Mouse (Mus musculus) layer of hippocampus, adult 18-20 months (tissue): ENCODE measurements at regions not wholly inside any gene's neighbourhood (a gene's known extent, or its start where the extent isn't known, plus 50 kb on each side); places are given as distances from the start of the nearest gene placed in this dataset.
A peak's percentile ranks its signal among the peaks of the same experiment; 100 is the strongest.

ENCODE experiments used
- DNase-seq, 2 experiments: peaks; one replicate each; pipeline ENCODE4 v3.0.0; 2022; ENCODE audit warnings: low spot score in 2 of 2

- no peak for DNase-seq
Observed at GRCm38 (mm10) chr14:36624134-36624533, 344.4 kb downstream of the Ccser2 start.

DNA sequence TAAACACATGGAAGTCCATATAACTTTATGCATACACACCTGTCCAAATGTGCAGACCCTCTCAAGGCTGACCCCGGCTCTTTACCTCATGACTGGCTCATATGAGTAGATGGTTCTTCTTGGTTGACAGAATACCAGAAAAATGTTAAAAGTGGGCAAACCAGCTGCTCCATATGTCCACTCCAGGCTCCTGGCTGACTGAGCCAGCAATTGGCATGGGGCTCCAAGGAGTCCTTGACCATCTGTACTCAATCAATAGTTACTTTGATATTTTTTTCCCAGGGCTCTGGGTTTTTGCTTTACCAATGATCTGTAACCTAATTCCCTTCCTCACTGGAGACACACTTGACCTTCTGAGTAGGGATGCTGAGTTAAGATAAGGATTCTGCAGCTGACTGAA lies 345.5 kb downstream of the Ccser2 start:
- DNase-seq, result no peak

GRCm38 (mm10) chr14:36618459-36619085 lies 350.0 kb downstream of the Ccser2 start:
- DNase-seq, result no peak

- DNase-seq, result no peak
Observed at GRCm38 (mm10) chr14:36617987-36618386, 350.6 kb downstream of the Ccser2 start.

DNA sequence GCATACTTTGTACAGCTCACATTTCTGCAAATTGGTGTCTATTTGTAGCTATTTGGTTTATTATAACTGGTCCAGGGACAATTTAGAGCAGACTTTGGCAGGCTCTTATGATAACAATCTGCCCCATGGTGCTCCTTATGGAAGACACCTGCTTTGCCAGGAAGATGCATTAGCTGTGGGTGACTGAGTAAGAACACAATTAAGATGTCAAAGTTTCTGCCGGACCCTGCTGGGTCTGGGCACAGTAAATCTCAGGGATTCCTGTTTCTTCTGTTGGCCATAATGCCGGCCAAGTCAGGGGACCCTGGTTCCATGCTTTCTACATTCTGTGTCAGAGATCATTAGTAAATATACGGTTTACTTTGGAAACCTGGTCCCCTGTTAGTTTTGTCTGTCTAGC lies 353.7 kb downstream of the Ccser2 start:
- no peak for DNase-seq

DNA sequence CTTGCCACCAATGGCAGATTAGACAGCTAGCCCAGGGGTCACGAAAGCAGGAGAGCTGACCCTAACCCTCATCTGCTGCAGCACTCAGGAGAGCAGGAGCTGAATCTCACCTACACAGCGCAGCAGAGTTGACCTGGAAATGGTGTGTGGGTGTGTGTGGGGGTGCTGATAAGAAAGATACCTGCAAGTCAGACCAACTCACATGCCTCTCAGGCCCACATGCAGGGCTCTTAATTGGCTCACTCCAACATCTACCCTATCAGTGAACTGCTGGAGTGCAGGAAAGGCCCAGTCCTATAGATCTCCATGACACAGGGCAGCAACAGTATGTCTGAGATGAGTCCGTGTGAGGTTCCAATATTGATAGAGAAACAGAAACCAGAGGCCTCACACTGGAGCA lies 355.7 kb downstream of the Ccser2 start:
- DNase-seq, result no peak

GRCm38 (mm10) chr14:36584065-36584635 lies 384.4 kb downstream of the Ccser2 start:
- DNase-seq, result peak in 1 of 2 experiments; percentile 41

DNA sequence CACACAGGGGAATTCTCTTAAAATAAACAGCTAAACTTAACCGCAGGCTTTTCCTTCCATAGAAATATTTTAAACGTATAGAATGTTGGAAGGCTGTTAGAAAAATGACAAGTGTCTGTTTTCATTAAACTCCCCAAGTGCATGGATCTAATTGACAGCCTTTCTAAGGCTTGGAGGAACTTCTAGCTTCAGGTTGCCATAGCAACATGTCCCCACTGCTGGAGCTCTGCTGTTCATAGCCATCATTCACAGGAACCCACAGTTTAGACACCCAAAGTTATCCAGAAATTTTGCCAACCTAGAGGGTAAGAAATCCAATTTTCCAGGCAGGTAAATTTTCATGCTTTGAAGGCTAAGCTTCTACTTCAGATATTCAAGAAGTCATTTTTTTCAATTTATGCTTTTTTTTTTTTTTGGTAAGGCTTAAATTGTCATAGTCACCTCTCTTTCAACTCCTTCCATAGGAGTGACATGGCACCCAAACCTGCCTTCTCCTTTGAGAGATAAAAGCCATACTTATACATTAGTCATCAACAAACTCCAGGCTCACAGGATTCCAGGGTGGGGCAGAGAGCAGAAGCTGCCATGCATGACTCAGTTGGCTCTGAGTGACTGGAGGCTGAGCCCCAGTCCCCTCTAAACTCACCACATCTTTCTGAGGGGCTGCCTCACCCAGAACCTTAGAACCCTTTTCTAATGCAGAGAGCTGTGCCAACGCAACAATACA lies 385.1 kb downstream of the Ccser2 start:
- peak; percentile 20 to 66 for DNase-seq

DNA sequence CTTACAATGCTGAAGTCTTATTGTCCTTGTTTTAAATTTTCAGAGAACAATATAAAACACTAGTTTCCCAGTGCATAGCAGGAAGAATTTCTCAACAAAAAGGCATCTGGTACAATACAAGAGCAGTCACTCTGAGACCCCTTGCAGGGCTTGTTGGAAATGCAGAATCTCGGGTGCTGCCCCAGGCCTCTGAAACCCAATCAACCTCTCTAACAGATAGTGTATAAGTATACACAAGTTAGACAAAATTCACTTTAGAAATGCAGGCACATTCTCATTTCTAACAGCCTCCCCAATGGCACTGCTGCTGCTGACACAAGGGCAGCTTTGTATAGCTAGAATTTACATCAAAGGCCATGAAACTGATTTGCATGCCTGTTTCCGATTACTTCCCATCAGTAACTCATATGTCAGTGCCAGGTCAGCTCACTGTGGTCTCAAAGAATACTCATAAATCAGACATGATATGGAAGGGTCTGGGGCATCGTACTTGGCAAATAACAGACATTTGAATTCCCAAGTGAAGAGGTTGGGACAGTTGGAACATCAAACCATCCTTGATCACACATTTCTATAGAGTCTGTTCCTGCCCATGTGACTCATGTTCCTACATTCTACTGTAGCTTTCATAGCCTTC lies 405.2 kb downstream of the Ccser2 start:
- DNase-seq, result no peak

- DNase-seq, result no peak
Observed at GRCm38 (mm10) chr14:36537402-36537801, 431.2 kb downstream of the Ccser2 start.

GRCm38 (mm10) chr14:36527310-36527709 lies 432.6 kb downstream of the 4930474N05Rik start:
- DNase-seq, result no peak

DNA sequence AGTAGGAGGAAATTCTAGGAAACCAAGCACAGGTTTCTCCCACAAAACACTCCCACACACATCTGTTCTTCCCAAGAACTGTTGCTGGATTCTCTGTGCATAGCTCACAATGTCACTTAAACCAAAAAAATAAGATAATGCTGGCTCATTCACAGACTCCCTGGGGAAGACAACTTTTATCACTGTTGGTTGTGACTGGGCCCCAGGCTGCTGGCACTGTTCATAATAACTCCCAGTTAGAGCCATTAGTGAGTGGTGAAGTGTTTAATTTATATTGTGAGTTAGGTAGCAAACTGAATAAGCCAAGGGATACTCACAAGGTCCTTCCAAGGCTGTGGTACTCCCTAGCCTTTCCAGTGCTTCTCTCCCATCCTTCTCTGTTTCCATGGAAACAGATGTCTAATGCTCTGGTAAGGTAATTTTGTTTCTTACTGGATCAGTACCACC lies 430.9 kb downstream of the 4930474N05Rik start:
- peak; percentile 37 to 74 for DNase-seq

- no peak for DNase-seq
Observed at GRCm38 (mm10) chr14:36502076-36502994, 407.6 kb downstream of the 4930474N05Rik start.

DNA sequence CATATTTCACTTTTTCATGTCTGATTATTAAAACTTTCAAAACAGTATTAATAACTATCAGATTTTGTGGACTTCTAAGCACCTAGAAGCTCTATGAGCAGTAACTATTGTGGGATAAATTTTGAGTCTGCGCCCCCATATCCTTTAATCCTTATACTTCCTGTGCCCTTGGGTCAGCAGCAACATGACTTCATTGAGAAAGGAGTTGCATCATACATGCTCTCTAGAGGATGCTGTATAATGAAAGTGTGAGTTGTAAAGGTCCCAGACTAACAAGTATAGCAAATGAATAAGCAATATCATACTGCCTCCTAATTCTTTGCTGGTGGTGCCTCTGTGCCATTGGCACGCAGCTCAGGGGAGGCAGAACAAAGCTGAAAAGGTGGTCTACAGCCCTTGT lies 404.6 kb downstream of the 4930474N05Rik start:
- DNase-seq, result no peak

DNA sequence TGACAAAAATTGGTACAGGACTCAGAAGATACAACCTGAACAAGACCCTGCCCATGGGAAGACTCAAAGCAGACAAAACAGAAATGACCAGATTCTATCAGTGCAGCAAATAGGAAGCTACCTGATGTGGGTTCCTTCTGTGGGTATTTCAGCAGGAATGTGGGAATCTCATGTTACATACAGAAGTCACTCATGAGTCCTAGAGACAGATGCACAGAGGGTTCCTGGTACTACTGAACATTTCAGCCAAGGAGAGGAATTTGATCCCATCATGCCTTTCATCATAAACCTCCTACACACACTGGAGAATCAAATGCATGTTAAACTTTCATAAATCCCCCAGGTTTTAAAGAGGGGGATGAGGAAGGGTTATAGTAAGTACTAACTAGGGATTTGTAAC lies 390.8 kb downstream of the 4930474N05Rik start:
- DNase-seq, result no peak

DNA sequence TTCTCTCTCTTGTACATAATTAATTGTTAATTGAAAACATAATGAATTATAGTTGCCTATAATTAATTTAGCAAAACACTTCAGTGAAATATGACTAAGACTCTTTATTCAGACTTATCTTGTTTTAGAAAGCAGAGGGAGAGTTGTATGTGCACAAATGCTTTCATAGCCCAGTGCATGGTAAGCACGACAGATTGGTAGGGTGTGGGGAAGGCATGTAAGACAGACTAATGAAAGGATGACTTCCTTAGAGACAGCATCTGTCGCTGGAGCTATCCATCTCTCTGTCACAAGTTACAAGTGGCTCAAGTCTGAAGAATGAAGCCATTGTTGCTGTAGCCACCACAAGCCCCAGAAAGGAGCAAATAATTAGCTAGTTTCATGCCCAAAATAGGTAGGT lies 376.9 kb downstream of the 4930474N05Rik start:
- peak; percentile 3 to 53 for DNase-seq

DNA sequence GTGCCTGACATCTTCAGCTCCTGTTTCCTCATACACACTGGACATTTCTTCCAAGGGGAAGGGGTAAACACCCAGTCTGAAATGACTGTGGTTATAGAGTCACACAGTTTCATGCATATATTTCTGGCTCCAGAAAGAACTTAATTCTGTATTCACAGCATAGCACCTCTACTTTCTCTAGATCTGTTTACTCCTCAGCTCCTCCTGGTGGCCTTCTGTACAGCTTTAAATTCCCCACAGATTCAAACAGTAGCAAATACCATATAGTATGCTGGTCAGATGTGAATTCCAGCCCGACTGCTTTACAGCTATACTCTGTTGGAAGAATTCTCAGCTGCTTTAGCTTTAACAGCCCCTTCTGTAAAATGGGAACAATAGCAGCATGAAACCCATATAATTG lies 375.6 kb downstream of the 4930474N05Rik start:
- no peak for DNase-seq

DNA sequence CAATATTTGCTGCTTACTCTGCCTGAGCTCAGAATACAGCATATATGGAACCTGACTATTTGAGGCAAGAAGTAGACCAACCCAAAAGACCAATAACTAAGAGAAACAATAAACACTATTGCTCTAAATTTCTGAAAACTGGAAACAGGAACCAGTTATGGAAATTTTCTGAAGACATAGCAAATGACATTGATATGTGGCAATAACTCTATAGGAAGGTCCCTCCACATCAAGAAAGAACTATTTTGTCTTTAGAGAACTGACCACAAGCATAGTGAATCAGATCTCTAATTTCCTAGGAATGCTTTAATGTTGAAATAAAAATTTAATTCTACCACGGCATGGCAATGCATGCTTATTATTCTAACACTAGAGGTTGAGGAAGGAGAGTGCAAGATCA lies 358.3 kb downstream of the 4930474N05Rik start:
- no peak for DNase-seq

DNA sequence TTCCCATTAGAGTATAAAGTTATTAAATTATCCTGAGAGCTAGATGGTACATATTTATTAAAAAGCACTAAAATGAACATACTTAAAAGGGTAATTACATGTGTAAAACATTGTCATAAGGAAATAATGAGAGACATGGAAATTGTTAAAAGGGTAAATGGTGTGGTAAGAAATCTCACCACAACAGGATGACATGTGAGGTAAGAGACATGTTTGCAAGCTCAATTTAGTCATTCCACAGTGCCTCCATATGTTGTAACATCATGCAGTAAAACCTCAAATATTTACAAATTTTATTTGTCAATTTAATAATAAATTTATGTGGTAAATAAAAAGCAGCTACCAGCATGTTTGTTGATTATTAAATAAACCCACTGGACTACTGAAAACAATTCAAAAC lies 355.4 kb downstream of the 4930474N05Rik start:
- no peak for DNase-seq

GRCm38 (mm10) chr14:36414656-36415273 lies 320.0 kb downstream of the 4930474N05Rik start:
- DNase-seq, result peak in 1 of 2 experiments; percentile 2

DNA sequence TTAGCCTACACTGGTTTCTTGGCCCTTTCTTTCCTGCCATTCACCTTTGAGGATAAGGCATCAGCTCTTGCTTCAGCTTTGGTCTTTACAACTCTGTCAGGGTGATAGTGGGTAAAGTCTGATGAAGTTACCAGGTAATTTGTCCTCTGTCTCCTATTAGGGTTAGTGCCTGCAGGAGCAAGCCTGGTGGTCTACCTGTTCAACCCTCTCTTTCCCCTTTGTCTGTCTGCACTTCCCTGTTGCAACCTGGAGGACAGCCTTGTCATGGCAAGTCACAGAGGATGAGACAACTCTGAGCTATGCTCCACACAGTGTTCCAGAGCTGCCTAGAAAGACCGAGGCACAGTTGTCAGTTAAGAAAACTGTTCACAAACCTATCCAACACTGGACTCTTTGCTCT lies 319.5 kb downstream of the 4930474N05Rik start:
- no peak for DNase-seq
